Mouse (Mus musculus): Measurements from ENCODE around the gene Atxn1. TPM values are rescaled to one million over a fixed set of nuclear protein-coding genes. Genes with fewer than 3 reads are reported as not detected.

The Atxn1 gene
- polyA plus RNA-seq, 1 experiment from 2014 or later: 4.6 TPM

DNA sequence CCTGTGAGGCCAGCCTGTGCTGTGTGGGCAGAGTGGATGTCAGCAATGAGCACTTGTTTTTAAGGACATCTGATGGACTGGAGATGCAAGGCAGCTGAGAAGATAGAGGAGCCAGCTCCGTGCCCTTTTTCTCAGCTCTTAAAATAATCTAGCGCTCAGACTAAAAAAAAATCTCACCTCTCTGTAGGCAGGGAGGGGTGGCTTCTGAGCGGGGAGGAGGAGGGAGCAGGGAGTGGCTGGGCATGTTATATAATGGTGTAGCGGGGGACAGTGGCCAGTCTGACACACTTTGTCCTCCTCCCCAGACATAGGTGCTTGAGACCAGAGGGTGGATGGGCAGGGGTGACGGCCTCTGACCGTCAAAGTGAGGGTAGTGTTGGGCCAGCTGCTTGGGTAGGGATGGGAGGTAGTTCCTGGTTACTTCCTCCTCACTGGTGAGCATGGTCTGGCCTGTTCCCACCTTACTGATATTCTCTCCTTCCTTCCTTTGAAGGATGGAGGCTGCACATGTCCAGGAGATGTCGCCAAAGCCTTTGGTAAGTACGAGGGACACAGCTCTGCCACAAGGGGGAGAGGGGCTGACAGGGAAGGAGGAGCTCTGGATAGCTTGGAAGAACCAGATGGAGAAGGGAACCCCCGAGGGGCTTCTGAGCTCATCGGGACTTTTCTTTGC, 426.1 kb downstream of the Atxn1 start:
- WGBS: 34% methylated on average over 10 of the region's 10 CpGs
- Histone ChIP-seq H3K4me3 (peak overlapping the region; percentile 41), H3K4me2 (replicated peaks) (peak overlapping the region; percentile 61), H3K27me3 (no peaks in the 10 kb centered on the region), H3K36me3 (no peaks in the 10 kb centered on the region), H3K9me3 (0 out of 2 replicates have a peak, but pooled peaks cover 4% of the 10 kb centered on the region), H3K27ac (0 out of 2 replicates have a peak overlapping the region, but pooled peaks have one; percentile 18), H3K9ac (peak overlapping the region; percentile 21; the same call in 1 of the 2 replicates), H3K4me1 (peaks cover 4% of the 10 kb centered on the region; the same call in 1 of the 2 replicates)
- ATAC-seq (ENCODE audit: insufficient number of reproducible peaks, insufficient read depth, low FRiP score, low TSS enrichment): peak; percentile 80; the same call in 1 of the 2 replicates

GRCm38 (mm10) chr13:45538091-45538490, 426.7 kb downstream of the Atxn1 start:
- Histone ChIP-seq H3K27ac (no peak overlapping the region), H3K9me3 (0 out of 2 replicates have a peak, but pooled peaks cover 4% of the 10 kb centered on the region), H3K4me3 (no peak overlapping the region), H3K9ac (no peak overlapping the region), H3K36me3 (no peaks in the 10 kb centered on the region), H3K4me1 (peaks cover 4% of the 10 kb centered on the region; the same call in 1 of the 2 replicates), H3K27me3 (no peaks in the 10 kb centered on the region), H3K4me2 (replicated peaks) (no peak overlapping the region)
- WGBS: 86% methylated on average over 9 of the region's 9 CpGs
- no peak for ATAC-seq (ENCODE audit: insufficient number of reproducible peaks, insufficient read depth, low FRiP score, low TSS enrichment)

GRCm38 (mm10) chr13:45537110-45537509, 427.7 kb downstream of the Atxn1 start:
- H3K27ac ChIP-seq: no peak overlapping the region
- WGBS: 83% methylated on average over 9 of the region's 9 CpGs
- ATAC-seq (ENCODE audit: insufficient number of reproducible peaks, insufficient read depth, low FRiP score, low TSS enrichment): no peak
- no peak overlapping the region for H3K4me2 ChIP-seq (replicated peaks)
- H3K4me3 ChIP-seq: no peak overlapping the region
- H3K27me3 ChIP-seq: no peaks in the 10 kb centered on the region
- H3K36me3 ChIP-seq: no peaks in the 10 kb centered on the region
- no peak overlapping the region for H3K9ac ChIP-seq
- peaks cover 4% of the 10 kb centered on the region; the same call in 1 of the 2 replicates for H3K4me1 ChIP-seq
- 0 out of 2 replicates have a peak, but pooled peaks cover 4% of the 10 kb centered on the region for H3K9me3 ChIP-seq

DNA sequence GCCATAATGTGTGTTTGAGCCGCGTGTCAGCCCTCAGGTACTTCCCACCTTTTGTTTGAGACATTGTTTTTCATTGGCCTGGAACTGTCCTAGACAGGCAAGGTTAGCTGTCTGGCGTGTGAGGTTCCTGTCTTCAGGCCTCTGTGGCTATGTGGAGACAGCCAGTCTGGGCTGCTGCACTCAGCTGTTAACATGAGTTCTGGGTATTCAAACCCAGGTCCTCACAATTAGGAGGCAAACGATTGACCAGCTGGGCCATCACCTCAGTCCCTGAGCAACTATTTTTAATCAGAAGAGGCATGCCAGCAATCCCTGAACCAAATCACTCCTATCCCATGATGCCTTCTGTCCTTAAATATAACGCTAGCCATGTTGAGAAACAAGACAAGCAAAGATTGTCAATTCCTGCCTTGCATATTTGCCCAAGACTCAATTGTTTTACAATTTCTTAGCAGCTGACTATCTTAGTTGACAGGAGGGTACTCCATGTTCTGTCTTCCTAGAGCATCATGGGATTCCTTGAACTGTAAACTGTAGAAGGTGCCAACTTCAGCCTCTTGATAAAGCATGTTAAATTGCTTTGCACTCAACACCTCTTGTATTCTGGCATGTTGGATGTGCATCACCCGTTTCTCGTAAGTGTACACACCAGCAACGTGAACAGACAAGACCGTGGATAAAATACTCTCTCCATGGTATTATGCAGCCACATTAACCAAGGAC, 428.9 kb downstream of the Atxn1 start:
- Histone ChIP-seq H3K27me3 (no peaks in the 10 kb centered on the region), H3K4me1 (peaks cover 4% of the 10 kb centered on the region; the same call in 1 of the 2 replicates), H3K36me3 (no peaks in the 10 kb centered on the region), H3K9me3 (no peaks in the 10 kb centered on the region), H3K4me3 (no peak overlapping the region), H3K27ac (no peak overlapping the region), H3K4me2 (replicated peaks) (no peak overlapping the region), H3K9ac (no peak overlapping the region)
- no peak for ATAC-seq (ENCODE audit: insufficient number of reproducible peaks, insufficient read depth, low FRiP score, low TSS enrichment)
- 89% methylated on average over 9 of the region's 9 CpGs for WGBS

- no peak overlapping the region for H3K4me2 ChIP-seq (replicated peaks)
- H3K27me3 ChIP-seq: no peaks in the 10 kb centered on the region
- H3K4me1 ChIP-seq: no peaks in the 10 kb centered on the region
- H3K36me3 ChIP-seq: no peaks in the 10 kb centered on the region
- H3K4me3 ChIP-seq: no peak overlapping the region
- H3K9me3 ChIP-seq: no peaks in the 10 kb centered on the region
- no peak for ATAC-seq (ENCODE audit: insufficient number of reproducible peaks, insufficient read depth, low FRiP score, low TSS enrichment)
- H3K27ac ChIP-seq: no peak overlapping the region
- H3K9ac ChIP-seq: no peak overlapping the region
- WGBS: 35% methylated on average over 6 of the region's 6 CpGs
Measured at GRCm38 (mm10) chr13:45530754-45531153, 434.1 kb downstream of the Atxn1 start.

DNA sequence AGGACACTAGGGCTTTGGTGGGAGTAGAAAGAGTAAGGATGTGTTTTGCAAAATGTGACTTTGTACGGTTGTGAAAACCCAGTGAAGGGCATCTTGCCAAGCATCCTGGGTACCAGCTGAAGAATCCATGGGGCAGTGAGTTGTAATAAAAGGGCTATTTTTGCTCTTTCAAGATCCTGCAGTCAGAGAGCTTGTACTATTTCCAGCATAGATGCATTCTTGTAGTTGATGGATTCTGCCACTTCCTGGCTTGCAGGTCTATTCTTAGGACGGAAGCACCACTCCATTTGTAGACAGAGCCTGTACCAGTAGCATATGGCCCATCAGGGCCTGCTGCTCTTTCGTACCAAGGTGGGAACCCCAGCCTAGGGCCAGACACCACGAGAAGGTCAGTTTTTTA, 436.0 kb downstream of the Atxn1 start:
- Histone ChIP-seq H3K9ac (no peak overlapping the region), H3K4me1 (no peaks in the 10 kb centered on the region), H3K4me2 (replicated peaks) (no peak overlapping the region), H3K4me3 (no peak overlapping the region), H3K27ac (no peak overlapping the region), H3K27me3 (no peaks in the 10 kb centered on the region), H3K36me3 (no peaks in the 10 kb centered on the region), H3K9me3 (no peaks in the 10 kb centered on the region)
- no peak for ATAC-seq (ENCODE audit: insufficient number of reproducible peaks, insufficient read depth, low FRiP score, low TSS enrichment)
- 80% methylated on average over 4 of the region's 4 CpGs for WGBS

- H3K4me2 ChIP-seq (replicated peaks): no peak overlapping the region
- H3K27me3 ChIP-seq: no peaks in the 10 kb centered on the region
- WGBS: 74% methylated on average over 11 of the region's 11 CpGs
- H3K36me3 ChIP-seq: no peaks in the 10 kb centered on the region
- no peak overlapping the region for H3K27ac ChIP-seq
- H3K4me3 ChIP-seq: no peak overlapping the region
- H3K4me1 ChIP-seq: no peaks in the 10 kb centered on the region
- H3K9ac ChIP-seq: no peak overlapping the region
- no peak for ATAC-seq (ENCODE audit: insufficient number of reproducible peaks, insufficient read depth, low FRiP score, low TSS enrichment)
- H3K9me3 ChIP-seq: no peaks in the 10 kb centered on the region
Measured at GRCm38 (mm10) chr13:45527232-45527964, 437.4 kb downstream of the Atxn1 start.

DNA sequence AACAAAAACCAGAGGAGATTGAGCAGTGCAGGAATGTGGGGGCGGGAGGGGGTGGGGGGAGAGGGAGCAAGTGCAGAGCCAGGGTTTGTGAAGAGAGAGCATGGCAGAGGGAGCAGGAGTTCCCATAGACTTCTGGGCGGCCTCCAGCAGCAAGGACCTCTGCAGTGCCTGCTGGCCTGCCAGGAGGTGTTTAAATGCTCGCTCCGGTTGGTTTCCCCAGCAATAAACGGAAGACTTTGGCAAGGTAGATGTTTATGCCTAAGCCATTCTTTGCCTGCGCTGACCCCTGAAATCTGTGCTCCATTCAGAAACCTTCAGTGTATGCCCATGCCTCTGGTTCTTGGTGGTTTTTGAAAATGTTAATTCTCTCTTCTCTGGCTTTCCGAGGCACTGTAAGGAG, 438.6 kb downstream of the Atxn1 start:
- ATAC-seq (ENCODE audit: insufficient number of reproducible peaks, insufficient read depth, low FRiP score, low TSS enrichment): no peak
- Histone ChIP-seq H3K4me2 (replicated peaks) (no peak overlapping the region), H3K27ac (no peak overlapping the region), H3K9ac (no peak overlapping the region), H3K36me3 (no peaks in the 10 kb centered on the region), H3K4me1 (no peaks in the 10 kb centered on the region), H3K9me3 (no peaks in the 10 kb centered on the region), H3K4me3 (no peak overlapping the region), H3K27me3 (no peaks in the 10 kb centered on the region)
- 67% methylated on average over 7 of the region's 7 CpGs for WGBS

DNA sequence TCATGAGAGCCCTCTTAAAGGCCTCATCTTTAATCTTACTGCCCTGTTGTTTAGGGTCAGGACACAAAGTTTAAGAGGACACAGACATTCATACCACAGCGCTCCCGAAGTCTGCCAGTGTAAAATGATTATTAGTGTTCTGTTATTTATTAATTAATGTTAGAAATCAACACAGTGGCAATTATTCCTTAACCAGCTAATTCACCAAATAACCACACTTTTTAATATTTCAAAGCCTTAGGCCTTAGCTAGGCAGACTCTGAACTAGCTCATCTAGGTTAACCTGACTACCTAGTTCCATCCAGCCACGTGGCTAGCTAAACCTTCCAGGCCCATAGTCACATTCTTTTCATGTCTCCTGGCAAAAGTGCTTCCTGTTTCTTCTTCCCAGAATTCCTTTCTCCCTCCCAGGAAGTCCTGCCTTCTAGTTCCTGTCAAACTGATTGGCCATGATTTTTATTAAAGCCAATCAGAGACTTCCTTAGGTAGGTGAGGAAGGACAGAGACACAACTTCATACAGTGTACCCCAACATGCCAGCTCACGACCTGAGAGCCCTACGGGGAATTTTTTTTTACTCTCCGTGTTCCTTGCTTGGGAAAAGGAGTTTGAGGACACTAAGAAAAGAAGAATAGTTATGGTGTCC, 439.9 kb downstream of the Atxn1 start:
- WGBS: 92% methylated on average over 6 of the region's 6 CpGs
- Histone ChIP-seq H3K4me1 (no peaks in the 10 kb centered on the region), H3K36me3 (no peaks in the 10 kb centered on the region), H3K4me2 (replicated peaks) (no peak overlapping the region), H3K9me3 (no peaks in the 10 kb centered on the region), H3K27ac (no peak overlapping the region), H3K27me3 (no peaks in the 10 kb centered on the region), H3K4me3 (no peak overlapping the region), H3K9ac (no peak overlapping the region)
- ATAC-seq (ENCODE audit: insufficient number of reproducible peaks, insufficient read depth, low FRiP score, low TSS enrichment): no peak

DNA sequence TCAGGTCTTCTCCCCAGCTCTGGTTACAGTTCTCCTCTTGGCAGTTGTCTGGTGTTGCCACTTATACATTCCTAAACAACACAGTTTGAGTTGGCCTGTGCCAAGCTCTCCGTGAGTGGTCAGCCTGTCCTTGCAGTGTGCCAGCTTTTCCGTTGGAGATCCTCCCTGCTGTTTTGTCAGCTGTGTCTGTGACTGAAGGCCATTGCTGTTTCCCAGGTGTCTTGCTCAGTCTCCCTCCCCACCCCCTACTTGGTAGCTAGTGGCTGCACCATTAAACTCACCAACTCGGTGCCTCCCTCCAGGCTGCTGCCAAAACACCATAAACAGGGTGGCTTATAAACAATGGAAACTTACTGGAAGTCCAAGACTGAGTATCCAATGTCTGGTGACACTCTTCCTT, 440.5 kb downstream of the Atxn1 start:
- H3K4me2 ChIP-seq (replicated peaks): no peak overlapping the region
- no peaks in the 10 kb centered on the region for H3K36me3 ChIP-seq
- no peak overlapping the region for H3K27ac ChIP-seq
- no peaks in the 10 kb centered on the region for H3K9me3 ChIP-seq
- H3K4me1 ChIP-seq: no peaks in the 10 kb centered on the region
- ATAC-seq (ENCODE audit: insufficient number of reproducible peaks, insufficient read depth, low FRiP score, low TSS enrichment): no peak
- no peak overlapping the region for H3K9ac ChIP-seq
- H3K4me3 ChIP-seq: no peak overlapping the region
- WGBS: 57% methylated on average over 3 of the region's 3 CpGs
- H3K27me3 ChIP-seq: no peaks in the 10 kb centered on the region

All from embryonic facial prominence, embryonic 12.5 days (tissue).